Mouse (Mus musculus): Measurements from ENCODE around the gene Tmem131.

DNA sequence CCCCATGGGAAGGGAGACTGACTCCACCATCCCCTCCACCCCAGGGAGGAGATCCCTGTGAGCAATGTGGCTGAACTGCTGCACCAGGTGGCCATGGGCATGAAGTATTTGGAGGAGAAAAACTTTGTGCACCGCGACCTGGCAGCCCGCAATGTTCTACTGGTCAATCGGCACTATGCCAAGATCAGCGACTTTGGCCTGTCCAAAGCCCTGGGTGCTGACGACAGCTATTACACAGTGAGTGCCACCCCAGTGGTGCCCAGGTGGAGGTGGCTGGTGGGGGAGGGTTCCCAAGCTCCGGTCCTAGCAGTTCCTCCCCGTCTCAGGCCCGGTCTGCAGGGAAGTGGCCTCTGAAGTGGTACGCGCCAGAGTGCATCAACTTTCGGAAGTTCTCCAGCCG is 162.7 kb downstream of the Tmem131 start:
- no peak for TF ChIP-seq GATA1 (IDR thresholded peaks at IDR 0.05; ENCODE audit: borderline replicate concordance, low read length)
- TF ChIP-seq CTCF (IDR thresholded peaks at IDR 0.05; ENCODE audit: low read depth, low read length) = no peak
- no peak for TF ChIP-seq TAL1 (conservative IDR thresholded peaks at IDR 0.05; ENCODE audit: low read depth, low read length)
- TF ChIP-seq GATA2 (IDR thresholded peaks at IDR 0.05; ENCODE audit: borderline replicate concordance, low read depth, low read length) = no peak

All from G1E (cell line).